Mouse (Mus musculus): ENCODE measurements around the gene Igbp1b.

Gene Igbp1b

DNA sequence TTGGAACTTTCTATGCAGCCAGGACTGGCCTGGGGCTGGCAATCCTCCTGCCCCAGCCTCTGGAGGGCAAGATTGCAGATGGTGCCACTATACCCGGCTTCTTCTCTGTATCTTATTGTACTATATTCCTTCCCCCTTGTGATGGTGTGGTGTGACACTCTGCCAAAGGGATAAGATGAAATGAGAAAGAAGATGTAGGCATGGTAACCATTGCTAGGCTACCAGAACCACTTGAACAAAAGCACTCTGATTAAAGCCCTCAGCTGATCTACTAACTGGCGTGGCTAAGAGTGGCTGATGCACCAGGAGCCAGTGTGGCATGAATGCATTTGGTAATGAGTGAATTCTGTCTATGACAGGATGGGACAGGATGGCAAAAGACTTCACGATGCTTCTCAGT is at the start of gene Igbp1b:
TSS of gene Igbp1b (minus strand) at position 29 of the 400 bp plus-strand sequence.
- DNase-seq (ENCODE audit: low spot score), result no peak

DNA sequence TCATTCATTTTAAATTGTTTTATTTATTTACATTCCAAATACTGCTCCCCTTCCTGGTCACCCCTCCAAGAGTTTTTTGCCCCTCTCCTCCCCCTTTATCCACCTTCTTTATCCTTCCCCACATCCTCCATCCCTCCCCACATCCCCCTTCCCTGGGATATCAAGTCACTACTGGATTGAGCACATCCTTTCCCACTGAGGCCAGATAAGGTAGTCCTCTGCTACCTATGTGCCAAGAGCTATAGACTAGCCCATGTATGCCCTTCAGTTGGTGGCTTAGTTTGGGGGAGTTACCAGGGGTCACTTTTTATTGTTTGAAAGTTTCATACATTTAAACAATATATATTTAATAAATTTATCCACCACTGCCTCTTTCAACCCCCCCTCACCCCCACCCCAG is 24.6 kb upstream of the Igbp1b start:
- DNase-seq (ENCODE audit: low spot score), result no peak

DNA sequence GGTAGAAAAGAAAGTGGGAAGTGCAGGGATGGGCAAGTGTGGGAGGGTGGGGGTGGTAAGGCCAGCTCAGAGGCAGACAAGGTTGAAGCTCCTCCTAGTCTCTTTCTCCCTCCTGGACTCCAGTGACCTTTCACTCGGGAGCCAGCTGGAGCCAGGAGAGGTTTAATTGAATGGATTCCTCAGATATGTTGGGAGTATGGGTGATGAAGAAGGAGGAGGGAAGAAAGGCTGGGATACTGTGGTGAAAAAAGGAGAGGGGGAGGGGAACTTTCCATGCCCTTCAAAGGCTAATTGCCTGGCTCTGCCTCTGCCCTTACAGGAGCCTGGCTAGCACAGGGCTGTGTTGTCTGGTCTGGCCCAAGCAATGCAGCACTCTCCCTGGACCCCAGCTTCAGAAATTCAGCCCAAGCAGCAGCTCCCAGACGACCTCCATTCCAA is 14.4 kb upstream of the Igbp1b start:
- DNase-seq (ENCODE audit: low spot score), result no peak

DNA sequence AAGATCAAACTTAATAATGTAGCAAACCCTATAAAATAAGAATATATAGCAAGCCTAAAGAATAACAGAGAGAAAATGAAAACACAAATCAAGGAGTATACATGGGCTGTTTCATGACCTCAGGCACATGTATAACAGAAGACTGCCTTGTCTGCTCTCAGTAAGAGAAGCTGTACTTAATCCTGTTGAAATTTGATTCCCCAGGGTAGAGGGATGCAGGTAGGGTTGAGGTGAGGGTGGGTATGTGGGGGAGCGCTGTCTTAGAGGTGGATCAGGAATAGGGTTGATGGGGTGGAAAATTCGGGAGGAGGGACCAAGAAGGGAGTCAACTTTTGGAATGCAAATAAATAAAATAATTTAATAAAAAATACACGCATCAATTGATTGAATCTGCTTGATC is 7.1 kb upstream of the Igbp1b start:
- no peak for DNase-seq (ENCODE audit: low spot score)

DNA sequence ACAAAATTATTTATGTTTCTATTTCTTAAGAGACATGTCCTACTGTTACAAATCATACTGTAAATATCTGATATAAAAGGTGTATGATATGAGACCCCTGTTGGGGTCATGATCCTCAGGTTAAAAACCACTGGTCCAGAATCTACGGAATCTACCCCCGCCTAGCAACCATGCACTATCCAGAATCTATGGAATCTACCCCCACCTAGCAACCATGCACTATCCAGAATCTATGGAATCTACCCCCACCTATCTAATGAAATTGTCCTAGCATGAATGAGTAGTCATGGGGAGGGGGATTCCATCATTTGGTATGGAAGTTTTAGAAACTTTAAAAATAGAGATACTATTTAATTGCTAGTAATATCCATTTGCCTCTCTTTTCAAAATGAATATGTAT is 12.7 kb downstream of the Igbp1b start:
- no peak for DNase-seq (ENCODE audit: low spot score)

DNA sequence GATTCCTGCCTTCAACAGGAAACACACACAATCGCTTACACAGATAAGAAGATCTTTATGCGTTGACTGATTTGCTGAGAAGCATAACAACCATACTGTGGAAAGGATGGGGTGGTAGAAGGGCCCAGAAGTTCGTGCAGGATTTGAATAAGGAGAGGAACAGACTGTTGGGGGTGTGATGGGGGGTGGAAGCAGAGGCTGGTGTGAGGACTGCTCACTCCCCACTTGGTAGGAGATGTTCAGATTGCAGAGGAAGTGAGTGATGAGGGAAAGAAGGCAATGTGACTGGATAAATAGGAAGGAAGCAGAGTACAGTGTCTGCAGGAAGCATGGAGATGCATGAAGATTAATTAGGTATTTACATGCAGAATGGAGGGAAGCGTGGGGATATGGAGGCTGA is 19.0 kb downstream of the Igbp1b start:
- no peak for DNase-seq (ENCODE audit: low spot score)

DNA sequence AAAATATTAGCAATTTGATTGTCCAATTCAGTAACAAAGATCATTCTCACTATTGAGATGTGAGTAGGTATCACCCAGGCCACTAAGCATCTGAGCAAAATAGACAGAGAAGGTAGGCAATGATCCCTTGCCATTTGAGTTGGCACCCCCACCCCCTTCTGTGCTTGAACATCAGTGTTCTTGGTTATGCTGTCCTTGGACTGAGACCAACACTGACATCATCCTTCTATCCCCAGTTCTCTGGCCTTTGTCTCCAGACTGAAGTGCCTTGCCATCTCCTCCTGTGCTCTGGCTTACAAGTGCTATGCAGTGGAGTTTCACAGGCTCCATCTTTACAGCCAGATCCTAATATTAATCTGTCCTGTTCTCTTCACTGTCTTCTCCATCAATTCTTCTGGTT is 37.6 kb downstream of the Igbp1b start:
- no peak for DNase-seq (ENCODE audit: low spot score)

DNA sequence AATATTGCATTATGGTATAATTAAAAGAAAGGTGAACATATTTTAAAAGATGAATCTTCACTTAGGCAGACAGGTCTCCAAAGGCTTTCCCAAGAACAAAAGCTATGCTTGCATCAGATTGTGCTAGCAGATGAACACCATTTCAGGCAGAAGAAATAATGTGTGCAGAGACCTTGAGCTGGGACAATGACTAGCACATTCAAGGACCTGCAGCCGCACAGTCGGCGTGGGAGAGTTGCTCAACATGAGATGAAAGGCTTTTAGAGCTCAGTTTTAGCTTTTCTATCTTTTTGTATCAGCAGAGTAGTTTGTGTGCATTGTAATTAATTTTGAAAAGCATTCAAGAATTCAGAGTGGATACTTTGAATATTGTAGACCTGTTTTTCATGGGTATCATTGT is 39.9 kb downstream of the Igbp1b start:
- DNase-seq (ENCODE audit: low spot score), result peak; percentile 72
